In genomic region chr8:41713634-41714330, GRCm38 (mm10) we compare ENCODE assay signal across 8 mouse cellular contexts.
DNase-seq lines count a peak whose midpoint lies in the region; ATAC-seq lines count a peak whose summit lies in the region.

No protein-coding gene starts in this region.

- ATAC-seq in liver, embryonic 11.5 days (replicated peaks; ENCODE audit: low FRiP score): no peak

- H3K4me1 ChIP-seq in liver, embryonic 11.5 days (replicated peaks; ENCODE audit: control insufficient read depth, insufficient read depth, low read length): no peaks in the 10 kb centered on the region

- no peaks in the 10 kb centered on the region for H3K9me3 ChIP-seq in liver, embryonic 11.5 days (ENCODE audit: control insufficient read depth, low read length)

- no peak overlapping the region for H3K4me2 ChIP-seq in liver, embryonic 11.5 days

- no peaks in the 10 kb centered on the region for H3K27me3 ChIP-seq in liver, embryonic 11.5 days (replicated peaks; ENCODE audit: control insufficient read depth, insufficient read depth, low read length)

- H3K4me3 ChIP-seq in liver, embryonic 11.5 days (ENCODE audit: low read depth, low read length): no peak overlapping the region

- H3K9ac ChIP-seq in liver, embryonic 11.5 days (ENCODE audit: low read depth, low read length): no peak overlapping the region

- no peaks in the 10 kb centered on the region for H3K36me3 ChIP-seq in liver, embryonic 11.5 days (ENCODE audit: control insufficient read depth, insufficient read depth, low read length)

- DNase-seq in testis, postnatal 14 days (ENCODE audit: low spot score): peak; percentile 6
- no peak for DNase-seq in testis, postnatal 10 days (ENCODE audit: low spot score)
- peak; percentile 7 to 14 for DNase-seq in frontal cortex, postnatal 10 days (ENCODE audit: low spot score in 2 of 2)
- DNase-seq in left cerebral cortex, adult 8-10 months (ENCODE audit: low spot score in 2 of 2): peak; percentile 5 to 80
- DNase-seq in right cerebral cortex, postnatal 4 days: peak; percentile 3
- no peak for DNase-seq in kidney, adult 9 months
- DNase-seq in liver, embryonic 11.5 days (ENCODE audit: low spot score): no peak
- DNase-seq in spleen, adult 18-20 months: no peak

- 62% methylated on average over 4 of the region's 4 CpGs for WGBS in liver, embryonic 11.5 days

- no peak overlapping the region for H3K27ac ChIP-seq in liver, embryonic 11.5 days (ENCODE audit: low read depth, low read length)

Comparison
In these comparisons a context has a peak if more than half of its experiments do, and no peak if none do; other contexts are left out.
1. DNase-seq: peak in testis, postnatal 14 days (single experiment), frontal cortex, postnatal 10 days (2 of 2), left cerebral cortex, adult 8-10 months (2 of 2) and right cerebral cortex, postnatal 4 days (single experiment); none in testis, postnatal 10 days (single experiment), kidney, adult 9 months (single experiment), liver, embryonic 11.5 days (single experiment) and spleen, adult 18-20 months (0 of 2).